Mouse (Mus musculus) hindbrain, embryonic 15.5 days (tissue): Measurements from ENCODE around the gene Pxt1. TPM values are rescaled to one million over a fixed set of nuclear protein-coding genes. Genes with fewer than 3 reads are reported as not detected.

ENCODE experiments used
- ATAC-seq: fragments of 200-750 bp; cut with Nextera tagmentation; 2 replicates; pipeline ENCODE4 v1.8.0; 2017; ENCODE audit warnings: low read depth, moderate number of reproducible peaks, moderate TSS enrichment; ENCODE audit not compliant: low FRiP score
- H3K27ac ChIP-seq: fragments of 300-500 bp; sonication (generic); replicated peaks from 2 replicates; pipeline ENCODE4 v1.5.1; 2015; ENCODE audit warnings: mild to moderate bottlenecking, inconsistent platforms
- H3K27me3 ChIP-seq: fragments of 300-500 bp; sonication (generic); 2 replicates; pipeline ENCODE4 v1.6.1; 2015; ENCODE audit warnings: control low read depth, inconsistent platforms
- H3K36me3 ChIP-seq: fragments of 300-500 bp; sonication (generic); 2 replicates; pipeline ENCODE4 v1.6.1; 2015; ENCODE audit warnings: control low read depth, inconsistent platforms
- H3K4me1 ChIP-seq: fragments of 300-500 bp; sonication (generic); replicated peaks from 2 replicates; pipeline ENCODE4 v1.6.1; 2015; ENCODE audit warnings: control low read depth, inconsistent platforms
- H3K4me2 ChIP-seq: fragments of 300-500 bp; sonication (generic); 2 replicates; pipeline ENCODE4 v1.6.1; 2015; ENCODE audit warnings: moderate library complexity, mild to moderate bottlenecking, inconsistent platforms
- H3K4me3 ChIP-seq: fragments of 300-500 bp; sonication (generic); 2 replicates; pipeline ENCODE4 v1.5.1; 2015; ENCODE audit warnings: mild to moderate bottlenecking, inconsistent platforms
- H3K9ac ChIP-seq: fragments of 300-500 bp; sonication (generic); 2 replicates; pipeline ENCODE4 v1.6.1; 2015; ENCODE audit warnings: inconsistent platforms
- H3K9me3 ChIP-seq: fragments of 300-500 bp; sonication (generic); 2 replicates; pipeline ENCODE4 v1.6.1; 2016; ENCODE audit warnings: control low read depth, inconsistent platforms
- WGBS: fragments of 180-500 bp; shearing (Covaris S2); methylation state at CpG from one replicate; pipeline ENCODE4 v1.1.7; 2015; 5-methylcytosine and 5-hydroxymethylcytosine counted together
- polyA plus RNA-seq: library from polyadenylated mRNA; unstranded; fragments of >200 nt; fragmentation: Nextera tagmentation; extraction: Ambion mirVana; gene quantifications from 2 replicates; pipeline ENCODE4 v1.2.1, GENCODE M21; 2015

Pxt1 gene
- polyA plus RNA-seq, 1 experiment from 2014 or later: not detected

GRCm38 (mm10) chr17:28970122-28970521 lies 26.5 kb upstream of the Pxt1 start:
- H3K4me1 ChIP-seq: no peaks in the 10 kb centered on the region
- no peak overlapping the region for H3K9ac ChIP-seq
- H3K27me3 ChIP-seq: no peaks in the 10 kb centered on the region
- H3K4me2 ChIP-seq: no peak overlapping the region
- H3K27ac ChIP-seq: no peak overlapping the region
- ATAC-seq: no peak
- peaks cover 83% of the 10 kb centered on the region for H3K36me3 ChIP-seq
- H3K4me3 ChIP-seq: no peak overlapping the region
- H3K9me3 ChIP-seq: no peaks in the 10 kb centered on the region

GRCm38 (mm10) chr17:28967021-28967610 lies 23.5 kb upstream of the Pxt1 start:
- 76% methylated on average over 11 of the region's 11 CpGs for WGBS
- Histone ChIP-seq H3K27me3 (no peaks in the 10 kb centered on the region), H3K4me3 (no peak overlapping the region), H3K9me3 (no peaks in the 10 kb centered on the region), H3K4me2 (no peak overlapping the region), H3K27ac (no peak overlapping the region), H3K9ac (no peak overlapping the region), H3K4me1 (no peaks in the 10 kb centered on the region), H3K36me3 (peaks cover 79% of the 10 kb centered on the region)
- ATAC-seq: no peak

GRCm38 (mm10) chr17:28961596-28961995 lies 18.0 kb upstream of the Pxt1 start:
- ATAC-seq: no peak
- WGBS: 79% methylated on average over 10 of the region's 10 CpGs
- H3K9ac ChIP-seq: no peak overlapping the region

GRCm38 (mm10) chr17:28960597-28960996 lies 17.0 kb upstream of the Pxt1 start:
- Histone ChIP-seq H3K4me2 (no peak overlapping the region), H3K9me3 (no peaks in the 10 kb centered on the region), H3K36me3 (peaks cover 37% of the 10 kb centered on the region), H3K27me3 (no peaks in the 10 kb centered on the region), H3K9ac (no peak overlapping the region), H3K4me1 (no peaks in the 10 kb centered on the region), H3K27ac (no peak overlapping the region), H3K4me3 (no peak overlapping the region)
- ATAC-seq: no peak
- WGBS: 78% methylated on average over 10 of the region's 10 CpGs

More at GRCm38 (mm10) chr17:28961596-28961995, 18.0 kb upstream of the Pxt1 start:
- no peaks in the 10 kb centered on the region for H3K27me3 ChIP-seq
- H3K9me3 ChIP-seq: no peaks in the 10 kb centered on the region
- no peak overlapping the region for H3K27ac ChIP-seq
- H3K4me3 ChIP-seq: no peak overlapping the region
- peaks cover 47% of the 10 kb centered on the region for H3K36me3 ChIP-seq
- H3K4me2 ChIP-seq: no peak overlapping the region
- H3K4me1 ChIP-seq: no peaks in the 10 kb centered on the region

GRCm38 (mm10) chr17:28954416-28954815 lies 10.8 kb upstream of the Pxt1 start:
- Histone ChIP-seq H3K27ac (no peak overlapping the region), H3K4me3 (no peak overlapping the region), H3K9ac (no peak overlapping the region), H3K4me2 (peak overlapping the region; percentile 68), H3K27me3 (no peaks in the 10 kb centered on the region), H3K4me1 (peaks cover 27% of the 10 kb centered on the region), H3K36me3 (no peaks in the 10 kb centered on the region), H3K9me3 (no peaks in the 10 kb centered on the region)
- no peak for ATAC-seq
- over 99% methylated on average over 9 of the region's 9 CpGs for WGBS

- H3K4me3 ChIP-seq: peak overlapping the region; percentile 81
- H3K4me2 ChIP-seq: peak overlapping the region; percentile 68
- peak overlapping the region; percentile 67 for H3K9ac ChIP-seq
- H3K36me3 ChIP-seq: no peaks in the 10 kb centered on the region
- H3K9me3 ChIP-seq: no peaks in the 10 kb centered on the region
- WGBS: 18% methylated on average over 9 of the region's 9 CpGs
- H3K4me1 ChIP-seq: peaks cover 27% of the 10 kb centered on the region
- ATAC-seq: no peak
- no peaks in the 10 kb centered on the region for H3K27me3 ChIP-seq
- H3K27ac ChIP-seq: peak overlapping the region; percentile 99
Measured at GRCm38 (mm10) chr17:28953251-28953650, 9.6 kb upstream of the Pxt1 start.

GRCm38 (mm10) chr17:28951831-28952799 lies 8.5 kb upstream of the Pxt1 start, which contains the start of gene Kctd20:
TSS of gene Kctd20 (plus strand) at chr17:28951950.
- Histone ChIP-seq H3K9me3 (no peaks in the 10 kb centered on the region), H3K4me1 (peaks cover 27% of the 10 kb centered on the region), H3K27me3 (no peaks in the 10 kb centered on the region), H3K36me3 (no peaks in the 10 kb centered on the region), H3K4me3 (peak within 1 kb of the TSS; percentile 81), H3K9ac (peak within 1 kb of the TSS; percentile 67), H3K4me2 (peak within 1 kb of the TSS; percentile 68), H3K27ac (peak within 1 kb of the TSS; percentile 99)
- WGBS: 2% methylated on average over 68 of the region's 80 CpGs
- ATAC-seq: peak; percentile 93

- Histone ChIP-seq H3K36me3 (no peaks in the 10 kb centered on the region), H3K4me1 (peaks cover 27% of the 10 kb centered on the region), H3K4me3 (no peak overlapping the region), H3K9ac (no peak overlapping the region), H3K27ac (no peak overlapping the region), H3K4me2 (no peak overlapping the region), H3K27me3 (no peaks in the 10 kb centered on the region), H3K9me3 (no peaks in the 10 kb centered on the region)
- 86% methylated on average over 4 of the region's 4 CpGs for WGBS
- no peak for ATAC-seq
Measured at GRCm38 (mm10) chr17:28950751-28951150, 7.1 kb upstream of the Pxt1 start.

GRCm38 (mm10) chr17:28948661-28949060 lies 5.0 kb upstream of the Pxt1 start:
- H3K4me2 ChIP-seq: no peak overlapping the region
- no peak overlapping the region for H3K4me3 ChIP-seq
- no peaks in the 10 kb centered on the region for H3K36me3 ChIP-seq
- H3K27me3 ChIP-seq: no peaks in the 10 kb centered on the region
- 77% methylated on average over 4 of the region's 4 CpGs for WGBS
- H3K4me1 ChIP-seq: peaks cover 14% of the 10 kb centered on the region
- H3K9me3 ChIP-seq: no peaks in the 10 kb centered on the region
- no peak for ATAC-seq
- H3K27ac ChIP-seq: no peak overlapping the region
- no peak overlapping the region for H3K9ac ChIP-seq

- no peak overlapping the region for H3K9ac ChIP-seq
- WGBS: 94% methylated on average over 19 of the region's 19 CpGs
- ATAC-seq: no peak
- no peaks in the 10 kb centered on the region for H3K36me3 ChIP-seq
- no peaks in the 10 kb centered on the region for H3K9me3 ChIP-seq
- no peak overlapping the region for H3K27ac ChIP-seq
- H3K27me3 ChIP-seq: no peaks in the 10 kb centered on the region
- H3K4me1 ChIP-seq: peaks cover 8% of the 10 kb centered on the region
- no peak overlapping the region for H3K4me2 ChIP-seq
- no peak overlapping the region for H3K4me3 ChIP-seq
Measured at GRCm38 (mm10) chr17:28947011-28947939, 3.6 kb upstream of the Pxt1 start.

- no peak overlapping the region for H3K4me3 ChIP-seq
- no peak overlapping the region for H3K27ac ChIP-seq
- H3K9me3 ChIP-seq: no peaks in the 10 kb centered on the region
- no peak overlapping the region for H3K4me2 ChIP-seq
- H3K9ac ChIP-seq: no peak overlapping the region
- H3K4me1 ChIP-seq: no peaks in the 10 kb centered on the region
- 90% methylated on average over 7 of the region's 7 CpGs for WGBS
- ATAC-seq: no peak
- H3K27me3 ChIP-seq: no peaks in the 10 kb centered on the region
- no peaks in the 10 kb centered on the region for H3K36me3 ChIP-seq
Measured at GRCm38 (mm10) chr17:28944481-28944880, 841 bp upstream of the Pxt1 start.
